Comparison of ENCODE assay signal across 22 mouse cellular contexts in the genomic region with DNA sequence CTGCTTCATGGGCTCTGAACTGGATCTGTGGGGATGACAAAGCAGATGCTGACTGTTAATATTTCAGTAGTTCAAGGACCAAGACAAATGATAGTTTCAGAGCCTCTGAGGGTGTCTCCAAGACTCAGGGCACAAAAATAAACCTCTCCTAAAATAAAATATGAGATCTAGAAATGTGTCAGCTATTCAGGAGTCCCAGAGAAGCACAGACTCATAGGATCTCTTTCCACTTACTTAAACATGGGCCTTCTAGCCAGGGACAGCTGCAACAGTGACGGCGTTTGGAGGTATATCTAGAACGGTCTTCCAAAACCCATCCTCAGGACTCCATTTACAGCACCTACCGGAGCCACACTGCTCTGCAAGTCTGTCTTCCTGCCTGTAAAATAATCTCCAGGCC. TPM values are rescaled to one million over a fixed set of nuclear protein-coding genes. Genes with fewer than 3 reads are reported as not detected.
DNase-seq lines count a peak whose midpoint lies in the region; ATAC-seq and TF ChIP-seq lines count a peak whose summit lies in the region.
"Had no signal": no experiment of that assay in that cellular context is flagged by ENCODE, and none has a peak within 500 bp of the region (broad histone marks: within the 10 kb centered on the region; RNA-seq: fewer than 3 reads in every experiment).

No protein-coding gene starts in this region.

- ATAC-seq in frontal cortex, adult (ENCODE audit: low TSS enrichment): peak; percentile 94
- ATAC-seq: activated CD4-positive, CD25-positive, alpha-beta regulatory T cell, adult 4 months; CD4-positive, CD25-positive, alpha-beta regulatory T cell, adult 4 months; Patski had no signal

- TF ChIP-seq CTCF in left cerebral cortex, adult 2 months (IDR thresholded peaks at IDR 0.05): no peak

- H3K27ac ChIP-seq in left cerebral cortex, adult 2 months: peak overlapping the region; percentile 53

- DNase-seq in frontal cortex, postnatal 10 days (ENCODE audit: low spot score in 2 of 2): no peak
- DNase-seq in heart, adult 11 months: peak; percentile 18
- no peak for DNase-seq in heart, adult 8-10 months (ENCODE audit: low spot score)
- no peak for DNase-seq in left cerebral cortex, adult 2 months (ENCODE audit: extremely low spot score in 1 of 2, low spot score in 2 of 2)
- DNase-seq in left cerebral cortex, adult 9 months (ENCODE audit: low spot score in 2 of 2): no peak
- DNase-seq in brain, adult 2 months (ENCODE audit: low read depth, low spot score): peak; percentile 15
- no peak for DNase-seq in layer of hippocampus, adult 9-10 months (ENCODE audit: low spot score)
- DNase-seq: adrenal gland, adult 2 months; adrenal gland, adult 8-10 months; adrenal gland, postnatal 10 days; adrenal gland, postnatal 14 days; adrenal gland, postnatal 25 days; adrenal gland, postnatal 36 days; B cell, adult 2 months; cerebellum, adult 11 months; cerebellum, adult 11-12 months; cerebellum, adult 18-20 months had no signal

- H3K4me3 ChIP-seq in left cerebral cortex, adult 2 months: no peak overlapping the region

- intact Hi-C loops in left cerebral cortex, adult 2 months (cut with DNase I): no loop called here

RNA-seq across cellular contexts. Expression of a gene that starts 48.0 kb away (rescaled TPM):
- total RNA-seq in heart, adult 8-10 months (2022): 1 to 10 TPM in 1 of 4 experiments, under 1 TPM in 3; 0.41 to 1.4 (median 0.73) TPM
- total RNA-seq in left cerebral cortex, adult 2 months (2021): 1,000 to 10,000 TPM; 1,660 to 1,742 TPM
- total RNA-seq: MEL had no signal

Comparison
In these comparisons a context has a peak if more than half of its experiments do, and no peak if none do; other contexts are left out.
1. DNase-seq: peak in heart, adult 11 months (single experiment) and brain, adult 2 months (single experiment); none in frontal cortex, postnatal 10 days (0 of 2), heart, adult 8-10 months (single experiment), left cerebral cortex, adult 2 months (0 of 2), left cerebral cortex, adult 9 months (0 of 2) and layer of hippocampus, adult 9-10 months (single experiment).
2. RNA of a gene that starts 48.0 kb away (total RNA-seq): 1,660 to 1,742 TPM in left cerebral cortex, adult 2 months; 0.41 to 1.4 TPM in heart, adult 8-10 months; every median in the first group is over 100 times any median in the second.